Mouse (Mus musculus): ENCODE results near the gene Zbtb37. TPM values are rescaled to one million over a fixed set of nuclear protein-coding genes. Genes with fewer than 3 reads are reported as not detected.
"Not testable (repeated sequence)": the region's sequence is repeated elsewhere in the genome, so short reads cannot be mapped to it uniquely, and the experiment has no call there.

Zbtb37 gene
- total RNA-seq, 2 experiments from 2014 or later = 12.8 to 15.8 TPM

GRCm38 (mm10) chr1:161035786-161036404, 1.2 kb upstream of the Zbtb37 start:
- no peak for DNase-seq
- intact Hi-C loops (cut with DNase I) = loop anchor here (5.0 to 10.0 kb wide), 2 partner anchors 96 to 821 kb away; partner anchors contain the start of genes Cacybp and Klhl20

- intact Hi-C loops (cut with DNase I) = loop anchor here (5.0 to 10.0 kb wide), 2 partner anchors 97 to 821 kb away; partner anchors contain the start of genes Cacybp and Klhl20
- DNase-seq = peak in 1 of 2 experiments; percentile 50
Measured at GRCm38 (mm10) chr1:161035281-161035785, 684 bp upstream of the Zbtb37 start.

- no peak for DNase-seq
- intact Hi-C loops (cut with DNase I) = loop anchor here (10.0 kb wide), 1 partner anchor 819 kb away; the partner anchor contains the start of gene Cacybp
Measured at GRCm38 (mm10) chr1:161033856-161034434, 704 bp downstream of the Zbtb37 start.

GRCm38 (mm10) chr1:161032345-161032744, 2.3 kb downstream of the Zbtb37 start:
- DNase-seq = no peak
- intact Hi-C loops (cut with DNase I) = loop anchor here (10.0 kb wide), 1 partner anchor 818 kb away; the partner anchor contains the start of gene Cacybp

- DNase-seq = no peak
- intact Hi-C loops (cut with DNase I) = loop anchor here (10.0 kb wide), 1 partner anchor 817 kb away; the partner anchor contains the start of gene Cacybp
Measured at GRCm38 (mm10) chr1:161031881-161032280, 2.8 kb downstream of the Zbtb37 start.

GRCm38 (mm10) chr1:161030058-161030457, 4.6 kb downstream of the Zbtb37 start:
- no peak for DNase-seq
- intact Hi-C loops (cut with DNase I) = loop anchor here (10.0 kb wide), 1 partner anchor 815 kb away; the partner anchor contains the start of gene Cacybp

- DNase-seq; intact Hi-C loops (cut with DNase I): not testable (repeated sequence)
Measured at GRCm38 (mm10) chr1:161028427-161028826, 6.2 kb downstream of the Zbtb37 start.

- intact Hi-C loops (cut with DNase I) = no loop called here
- no peak for DNase-seq
Measured at GRCm38 (mm10) chr1:161027196-161027595, 7.5 kb downstream of the Zbtb37 start.

- intact Hi-C loops (cut with DNase I) = no loop called here
- no peak for DNase-seq
Measured at GRCm38 (mm10) chr1:161025410-161026210, 9.0 kb downstream of the Zbtb37 start.

GRCm38 (mm10) chr1:161020051-161020450, 14.6 kb downstream of the Zbtb37 start:
- intact Hi-C loops (cut with DNase I) = no loop called here
- DNase-seq = no peak

GRCm38 (mm10) chr1:161016378-161016777, 18.3 kb downstream of the Zbtb37 start:
- intact Hi-C loops (cut with DNase I) = no loop called here
- no peak for DNase-seq

- intact Hi-C loops (cut with DNase I) = no loop called here
- DNase-seq = no peak
Measured at GRCm38 (mm10) chr1:161010436-161010835, 24.2 kb downstream of the Zbtb37 start.

- intact Hi-C loops (cut with DNase I) = no loop called here
- DNase-seq = no peak
Measured at GRCm38 (mm10) chr1:161008038-161008437, 26.6 kb downstream of the Zbtb37 start.

GRCm38 (mm10) chr1:161006471-161006870, 28.2 kb downstream of the Zbtb37 start:
- DNase-seq = no peak
- intact Hi-C loops (cut with DNase I) = no loop called here

- no peak for DNase-seq
- intact Hi-C loops (cut with DNase I) = no loop called here
Measured at GRCm38 (mm10) chr1:161005526-161005925, 29.1 kb downstream of the Zbtb37 start.

GRCm38 (mm10) chr1:161004942-161005341, 29.7 kb downstream of the Zbtb37 start:
- DNase-seq = no peak
- intact Hi-C loops (cut with DNase I) = no loop called here

- intact Hi-C loops (cut with DNase I) = no loop called here
- no peak for DNase-seq
Measured at GRCm38 (mm10) chr1:160993851-160994250, 40.8 kb downstream of the Zbtb37 start.

- DNase-seq = no peak
- intact Hi-C loops (cut with DNase I) = no loop called here
Measured at GRCm38 (mm10) chr1:160989395-160989794, 45.3 kb downstream of the Zbtb37 start.

GRCm38 (mm10) chr1:160986881-160987635, 47.6 kb downstream of the Zbtb37 start:
- no peak for DNase-seq
- intact Hi-C loops (cut with DNase I) = no loop called here

GRCm38 (mm10) chr1:160985477-160985876, 49.2 kb downstream of the Zbtb37 start:
- intact Hi-C loops (cut with DNase I) = no loop called here
- DNase-seq = no peak
